Mouse (Mus musculus) hindbrain, embryonic 14.5 days (tissue): ENCODE results near the gene Gltpd2. TPM values are rescaled to one million over a fixed set of nuclear protein-coding genes. Genes with fewer than 3 reads are reported as not detected.
"Not testable (repeated sequence)": the region's sequence is repeated elsewhere in the genome, so short reads cannot be mapped to it uniquely, and the experiment has no call there.

Experiments used
- ATAC-seq: fragments of 200-750 bp; cut with Nextera tagmentation; 2 replicates; pipeline ENCODE4 v1.8.0; 2017; ENCODE audit warnings: moderate number of reproducible peaks, mild to moderate bottlenecking, moderate TSS enrichment, moderate library complexity; ENCODE audit not compliant: low FRiP score
- DNase-seq: peaks from one replicate; pipeline ENCODE4 v3.0.0-alpha.2; 2015; ENCODE audit warnings: low spot score
- H3K27ac ChIP-seq: fragments of 300-500 bp; sonication (generic); 2 replicates; pipeline ENCODE4 v1.5.1; 2014; ENCODE audit warnings: mild to moderate bottlenecking, moderate library complexity
- H3K27me3 ChIP-seq: fragments of 300-500 bp; sonication (generic); 2 replicates; pipeline ENCODE4 v1.6.1; 2014; ENCODE audit warnings: mild to moderate bottlenecking, low read length, mixed read lengths; ENCODE audit not compliant: control insufficient read depth, insufficient read depth
- H3K36me3 ChIP-seq: fragments of 300-500 bp; sonication (generic); replicated peaks from 2 replicates; pipeline ENCODE4 v1.6.1; 2014; ENCODE audit not compliant: control insufficient read depth, insufficient read depth
- H3K4me1 ChIP-seq: fragments of 300-500 bp; sonication (generic); replicated peaks from 2 replicates; pipeline ENCODE4 v1.6.1; 2014; ENCODE audit warnings: antibody characterized with exemption, low read length, mixed read lengths; ENCODE audit not compliant: control insufficient read depth, insufficient read depth
- H3K4me2 ChIP-seq: fragments of 300-500 bp; sonication (generic); replicated peaks from 2 replicates; pipeline ENCODE4 v1.6.1; 2014; ENCODE audit warnings: mild to moderate bottlenecking, moderate library complexity
- H3K4me3 ChIP-seq: fragments of 300-500 bp; sonication (generic); replicated peaks from 2 replicates; pipeline ENCODE4 v1.5.1; 2014; ENCODE audit warnings: mild to moderate bottlenecking, low read length
- H3K9ac ChIP-seq: fragments of 300-500 bp; sonication (generic); 2 replicates; pipeline ENCODE4 v1.6.1; 2014
- H3K9me3 ChIP-seq: fragments of 300-500 bp; sonication (generic); 2 replicates; pipeline ENCODE4 v1.6.1; 2016; ENCODE audit warnings: low read length; ENCODE audit not compliant: control insufficient read depth
- WGBS: fragments of 180-500 bp; shearing (Covaris S2); extraction: QIAGEN DNeasy Blood & Tissue Kit; methylation state at CpG from one replicate; pipeline ENCODE4 v1.1.7; 2014; 5-methylcytosine and 5-hydroxymethylcytosine counted together
- polyA plus RNA-seq: library from polyadenylated mRNA; unstranded; fragments of >200 nt; fragmentation: Nextera tagmentation; extraction: Ambion mirVana; gene quantifications from 2 replicates; pipeline ENCODE4 v1.2.1, GENCODE M21; 2014

Gltpd2 gene
- polyA plus RNA-seq, 1 experiment from 2014 or later: 0.28 TPM

GRCm38 (mm10) chr11:70512709-70513342, 6.2 kb upstream of the Gltpd2 start:
- Histone ChIP-seq H3K27me3 (peaks cover 4% of the 10 kb centered on the region; the same call in 1 of the 2 replicates), H3K9ac (no peak overlapping the region), H3K9me3 (no peaks in the 10 kb centered on the region), H3K4me3 (no peak overlapping the region), H3K27ac (no peak overlapping the region), H3K36me3 (no peaks in the 10 kb centered on the region), H3K4me2 (no peak overlapping the region), H3K4me1 (0 out of 2 replicates have a peak, but pooled peaks cover 7% of the 10 kb centered on the region)
- ATAC-seq: no peak
- DNase-seq: no peak
- 79% methylated on average over 7 of the region's 7 CpGs for WGBS

DNA sequence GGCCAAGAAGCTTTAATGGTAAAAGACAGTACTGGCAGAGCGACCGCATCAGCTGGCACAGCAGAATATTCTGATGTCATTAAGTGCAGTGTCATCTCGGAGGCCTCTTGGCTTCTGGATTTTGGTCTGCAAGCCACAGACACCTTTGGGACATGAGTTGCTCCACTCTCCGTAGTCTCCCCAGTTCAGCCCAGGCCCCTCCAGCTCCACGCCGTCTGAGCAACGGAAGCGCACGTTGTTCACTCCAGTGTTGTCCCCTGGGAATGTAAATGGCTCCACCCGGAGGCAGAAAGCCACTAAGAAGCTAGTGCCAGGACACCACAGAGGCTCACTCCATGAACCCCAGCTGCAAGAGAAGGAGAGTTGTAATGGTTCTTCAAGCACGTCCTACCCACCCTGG, 5.5 kb upstream of the Gltpd2 start:
- Histone ChIP-seq H3K27me3 (no peaks in the 10 kb centered on the region; the same call in 1 of the 2 replicates), H3K4me2 (no peak overlapping the region), H3K36me3 (no peaks in the 10 kb centered on the region), H3K4me1 (0 out of 2 replicates have a peak, but pooled peaks cover 7% of the 10 kb centered on the region), H3K9me3 (no peaks in the 10 kb centered on the region), H3K4me3 (no peak overlapping the region), H3K9ac (no peak overlapping the region), H3K27ac (no peak overlapping the region)
- ATAC-seq (no peak), DNase-seq (no peak)
- 43% methylated on average over 11 of the region's 11 CpGs for WGBS

GRCm38 (mm10) chr11:70514288-70514687, 4.7 kb upstream of the Gltpd2 start, which contains the start of gene Vmo1:
Vmo1 (minus strand) TSS chr11:70514616.
- H3K4me2 ChIP-seq: no peak within 1 kb of the TSS
- 94% methylated on average over 7 of the region's 7 CpGs for WGBS
- H3K9me3 ChIP-seq: no peaks in the 10 kb centered on the region
- no peaks in the 10 kb centered on the region for H3K36me3 ChIP-seq
- no peak within 1 kb of the TSS for H3K27ac ChIP-seq
- DNase-seq (no peak), ATAC-seq (no peak)
- H3K4me3 ChIP-seq: no peak within 1 kb of the TSS
- no peaks in the 10 kb centered on the region; the same call in 1 of the 2 replicates for H3K27me3 ChIP-seq
- 0 out of 2 replicates have a peak, but pooled peaks cover 7% of the 10 kb centered on the region for H3K4me1 ChIP-seq
- no peak within 1 kb of the TSS for H3K9ac ChIP-seq

DNA sequence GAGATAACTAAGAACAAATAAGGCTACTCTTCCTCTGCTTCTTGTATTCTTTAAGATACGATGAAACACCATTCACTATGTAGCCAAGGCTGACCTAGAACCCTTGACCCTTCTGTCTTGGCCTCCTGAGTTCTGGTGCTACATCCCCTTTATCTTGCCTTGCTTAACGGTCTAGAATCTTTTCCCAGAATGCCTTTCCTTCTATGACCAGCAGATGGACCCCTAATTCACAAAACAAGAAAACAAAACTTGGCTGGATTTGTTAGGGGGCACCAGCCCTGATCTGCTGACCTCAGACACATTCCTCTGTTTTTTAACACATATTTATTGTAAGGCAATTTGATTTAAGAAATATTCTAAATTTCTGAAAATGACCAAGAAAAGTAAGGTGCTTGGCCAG, 2.6 kb upstream of the Gltpd2 start:
- no peak for ATAC-seq
- WGBS: 25% methylated on average over 2 of the region's 2 CpGs

GRCm38 (mm10) chr11:70518436-70518835, 560 bp upstream of the Gltpd2 start:
- H3K4me1 ChIP-seq: 0 out of 2 replicates have a peak, but pooled peaks cover 7% of the 10 kb centered on the region
- no peak overlapping the region for H3K4me2 ChIP-seq
- no peaks in the 10 kb centered on the region for H3K36me3 ChIP-seq
- no peak overlapping the region for H3K9ac ChIP-seq
- no peak for DNase-seq
- ATAC-seq: no peak
- H3K4me3 ChIP-seq: no peak overlapping the region
- H3K27ac ChIP-seq: no peak overlapping the region
- H3K27me3 ChIP-seq: no peaks in the 10 kb centered on the region
- 53% methylated on average over 1 of the region's 1 CpGs for WGBS
- H3K9me3 ChIP-seq: no peaks in the 10 kb centered on the region

More for the DNA sequence above, 2.6 kb upstream of the Gltpd2 start:
- H3K36me3 ChIP-seq: no peaks in the 10 kb centered on the region
- H3K4me3 ChIP-seq: no peak overlapping the region
- no peak overlapping the region for H3K9ac ChIP-seq
- no peak overlapping the region for H3K4me2 ChIP-seq
- H3K27ac ChIP-seq: no peak overlapping the region
- H3K9me3 ChIP-seq: no peaks in the 10 kb centered on the region
- peak; percentile 77 for DNase-seq
- no peaks in the 10 kb centered on the region for H3K27me3 ChIP-seq
- H3K4me1 ChIP-seq: 0 out of 2 replicates have a peak, but pooled peaks cover 7% of the 10 kb centered on the region

GRCm38 (mm10) chr11:70520178-70520769, 1.3 kb downstream of the Gltpd2 start:
- ATAC-seq (peak; percentile 42; the same call in 1 of the 2 replicates), DNase-seq (no peak)
- Histone ChIP-seq H3K9me3 (no peaks in the 10 kb centered on the region), H3K27ac (no peak overlapping the region), H3K36me3 (no peaks in the 10 kb centered on the region), H3K4me3 (peak overlapping the region; percentile 14), H3K4me2 (peak overlapping the region; percentile 39), H3K27me3 (no peaks in the 10 kb centered on the region), H3K9ac (peak overlapping the region; percentile 28; the same call in 1 of the 2 replicates), H3K4me1 (0 out of 2 replicates have a peak, but pooled peaks cover 7% of the 10 kb centered on the region)
- WGBS: 15% methylated on average over 41 of the region's 41 CpGs

- not testable (repeated sequence) for H3K27me3 ChIP-seq, H3K27ac ChIP-seq, H3K4me3 ChIP-seq, ATAC-seq, H3K9ac ChIP-seq, H3K4me2 ChIP-seq, DNase-seq, H3K9me3 ChIP-seq
- Histone ChIP-seq H3K4me1 (peaks cover 14% of the 10 kb centered on the region), H3K36me3 (peaks cover 21% of the 10 kb centered on the region)
- 92% methylated on average over 8 of the region's 8 CpGs for WGBS
Observed at GRCm38 (mm10) chr11:70523306-70523989, 4.5 kb downstream of the Gltpd2 start.

DNA sequence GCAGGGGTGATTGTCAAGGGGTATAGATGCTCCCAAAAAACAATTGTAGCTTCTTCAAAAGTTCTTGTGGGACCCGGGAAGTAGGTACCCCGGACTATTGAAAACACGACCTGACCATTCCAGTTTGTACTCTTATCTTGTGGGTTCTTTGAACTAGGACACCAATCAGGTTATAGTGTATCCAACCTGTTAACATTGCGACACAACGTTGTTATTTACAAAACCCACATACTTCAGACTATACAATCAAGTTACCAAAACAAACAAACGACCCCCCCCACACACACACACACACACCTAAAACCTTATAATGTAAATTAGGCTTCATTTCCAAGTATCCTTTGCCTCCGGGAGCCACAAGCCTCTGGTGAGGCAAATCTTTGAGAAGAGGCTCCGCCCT, 5.8 kb downstream of the Gltpd2 start:
- WGBS: 12% methylated on average over 8 of the region's 8 CpGs

GRCm38 (mm10) chr11:70525184-70525678, 6.2 kb downstream of the Gltpd2 start, which contains the start of gene Psmb6:
Psmb6 (plus strand) TSS chr11:70525367.
- Histone ChIP-seq H3K36me3 (peaks cover 31% of the 10 kb centered on the region), H3K4me2 (peak within 1 kb of the TSS; percentile 85), H3K9ac (peak within 1 kb of the TSS; percentile 68), H3K9me3 (no peaks in the 10 kb centered on the region), H3K4me1 (peaks cover 7% of the 10 kb centered on the region), H3K4me3 (peak within 1 kb of the TSS; percentile 58), H3K27ac (peak within 1 kb of the TSS; percentile 49), H3K27me3 (no peaks in the 10 kb centered on the region)
- WGBS: under 1% methylated on average over 25 of the region's 26 CpGs
- ATAC-seq: peak; percentile 94
- DNase-seq: peak; percentile 93

More for the DNA sequence above, 5.8 kb downstream of the Gltpd2 start:
- ATAC-seq (peak; percentile 2; the same call in 1 of the 2 replicates), DNase-seq (no peak)
- H3K4me1 ChIP-seq: peaks cover 12% of the 10 kb centered on the region
- no peaks in the 10 kb centered on the region for H3K9me3 ChIP-seq
- no peak overlapping the region for H3K27ac ChIP-seq
- H3K9ac ChIP-seq: peak overlapping the region; percentile 37; the same call in 1 of the 2 replicates
- H3K4me3 ChIP-seq: peak overlapping the region; percentile 58
- no peaks in the 10 kb centered on the region for H3K27me3 ChIP-seq
- H3K36me3 ChIP-seq: peaks cover 31% of the 10 kb centered on the region
- H3K4me2 ChIP-seq: peak overlapping the region; percentile 85
